Mouse (Mus musculus) stomach, embryonic 16.5 days (tissue): ENCODE results near the gene Hmgb2. TPM values are rescaled to one million over a fixed set of nuclear protein-coding genes. Genes with fewer than 3 reads are reported as not detected.

Experiments
- ATAC-seq: fragments of 200-750 bp; cut with Nextera tagmentation; 2 replicates; pipeline ENCODE4 v1.8.0; 2017; ENCODE audit warnings: moderate number of reproducible peaks, moderate TSS enrichment; ENCODE audit not compliant: insufficient read depth, low FRiP score
- H3K27ac ChIP-seq: fragments of 300-500 bp; sonication (generic); 2 replicates; pipeline ENCODE4 v1.5.1; 2014; ENCODE audit warnings: low read length
- H3K27me3 ChIP-seq: fragments of 300-500 bp; sonication (generic); 2 replicates; pipeline ENCODE4 v1.6.1; 2014; ENCODE audit warnings: low read length, control low read depth, mixed read lengths; ENCODE audit not compliant: control insufficient read depth, insufficient read depth
- H3K36me3 ChIP-seq: fragments of 300-500 bp; sonication (generic); 2 replicates; pipeline ENCODE4 v1.6.1; 2014; ENCODE audit warnings: low read length; ENCODE audit not compliant: control insufficient read depth, insufficient read depth
- H3K4me1 ChIP-seq: fragments of 300-500 bp; sonication (generic); 2 replicates; pipeline ENCODE4 v1.6.1; 2014; ENCODE audit warnings: low read length, control low read depth, mixed read lengths; ENCODE audit not compliant: control insufficient read depth, insufficient read depth
- H3K4me2 ChIP-seq: fragments of 300-500 bp; sonication (generic); 2 replicates; pipeline ENCODE4 v1.6.1; 2014; ENCODE audit warnings: low read depth, low read length, mixed read lengths
- H3K4me3 ChIP-seq: fragments of 300-500 bp; sonication (generic); replicated peaks from 2 replicates; pipeline ENCODE4 v1.5.1; 2014; ENCODE audit warnings: mild to moderate bottlenecking, low read length
- H3K9ac ChIP-seq: fragments of 300-500 bp; sonication (generic); 2 replicates; pipeline ENCODE4 v1.6.1; 2014; ENCODE audit warnings: low read length
- H3K9me3 ChIP-seq: fragments of 300-500 bp; sonication (generic); replicated peaks from 2 replicates; pipeline ENCODE4 v1.6.1; 2016; ENCODE audit warnings: low read length, control low read depth; ENCODE audit not compliant: control insufficient read depth
- WGBS: fragments of 180-500 bp; shearing (Covaris S2); extraction: QIAGEN DNeasy Blood & Tissue Kit; methylation state at CpG from one replicate; pipeline ENCODE4 v1.1.7; 2014; 5-methylcytosine and 5-hydroxymethylcytosine counted together
- polyA plus RNA-seq: library from polyadenylated mRNA; unstranded; fragments of >200 nt; fragmentation: Nextera tagmentation; extraction: Ambion mirVana; gene quantifications from 2 replicates; pipeline ENCODE4 v1.2.1, GENCODE M21; 2015

The Hmgb2 gene
- polyA plus RNA-seq, 1 experiment from 2014 or later, result 345 TPM

DNA sequence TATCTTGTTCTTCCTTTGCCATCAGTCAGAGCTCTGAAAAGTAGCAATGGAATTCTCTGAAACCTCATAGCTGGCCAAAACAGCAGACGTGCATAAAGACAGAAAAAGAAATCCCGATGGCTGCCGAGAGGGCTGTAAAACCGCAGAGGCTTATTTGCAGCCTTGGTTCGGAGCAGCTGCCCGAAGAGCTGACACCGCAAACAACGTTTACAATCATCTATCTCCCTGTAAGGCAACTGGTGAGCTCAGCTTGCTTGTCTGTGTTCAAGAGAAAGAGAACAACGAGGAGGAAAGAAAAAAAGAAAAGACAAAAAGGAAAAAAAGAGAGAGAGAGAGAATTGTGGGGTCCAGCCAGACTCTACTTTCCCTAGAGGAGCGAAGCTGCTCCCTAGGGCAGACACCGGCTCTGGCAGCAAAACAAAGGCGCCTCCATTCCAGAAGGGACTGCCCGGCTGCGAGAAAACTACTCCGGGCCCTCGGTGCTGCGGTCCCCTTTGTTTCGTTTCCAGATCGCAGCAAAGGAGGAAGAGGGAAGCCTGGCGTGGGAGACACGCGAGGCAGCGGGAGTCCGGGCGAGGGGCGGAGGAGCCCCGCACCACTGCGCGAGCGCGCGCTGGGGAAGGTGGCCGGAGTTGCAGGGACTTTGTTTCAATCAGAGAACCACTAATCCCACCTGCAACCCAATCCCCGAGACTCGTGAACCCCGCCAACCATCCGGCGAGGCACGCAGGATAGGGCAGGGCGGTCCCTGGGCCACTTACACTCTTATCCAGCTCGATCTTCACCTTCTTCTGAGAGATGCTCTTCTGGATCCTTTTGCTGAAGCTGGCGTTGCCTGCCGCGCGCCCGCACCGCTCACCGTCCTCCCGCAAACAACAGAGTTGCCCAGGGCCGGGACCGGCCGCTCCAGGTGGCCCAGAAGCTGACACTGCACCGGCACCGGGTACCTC lies 24.9 kb upstream of the Hmgb2 start:
- WGBS, result under 1% methylated on average over 54 of the region's 54 CpGs

DNA sequence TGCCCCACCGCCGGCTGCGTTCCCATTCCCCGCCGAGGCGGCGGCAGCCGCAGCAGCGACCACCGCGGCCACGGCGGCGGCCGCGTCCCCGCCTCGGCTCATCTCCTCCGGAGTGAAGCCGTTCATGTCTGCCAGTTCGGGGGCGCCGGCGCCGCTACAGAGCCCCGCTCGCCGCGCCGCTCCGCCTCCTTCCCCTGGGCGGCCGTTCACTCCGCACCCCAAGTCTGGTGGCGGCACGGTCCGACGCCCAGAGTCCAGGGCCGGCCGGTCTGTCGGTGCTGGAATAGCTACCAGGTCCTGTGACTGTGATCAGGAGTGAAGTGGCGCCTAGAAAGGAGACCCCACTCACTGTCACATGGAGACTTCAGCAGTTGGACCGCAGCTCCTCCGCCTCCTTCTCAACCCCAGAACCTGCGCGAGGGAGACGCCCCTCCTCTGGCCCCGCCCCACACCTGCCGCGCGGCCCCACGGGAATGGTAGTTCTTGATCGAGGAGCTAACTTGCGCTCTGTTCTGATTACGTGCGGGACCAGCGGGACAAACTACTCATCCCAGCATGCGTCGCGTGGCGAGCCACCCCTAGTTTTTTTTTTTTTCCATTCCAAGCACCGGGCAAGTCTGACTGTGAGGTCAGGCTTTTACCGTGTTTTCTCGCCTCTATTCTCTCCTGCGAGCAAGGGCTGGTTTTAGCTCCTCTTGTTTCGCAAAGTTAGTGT lies 24.1 kb upstream of the Hmgb2 start, which contains the start of gene Sap30:
Sap30 (minus strand) TSS at position 420 of the 715 bp plus-strand sequence.
- H3K9me3 ChIP-seq, result no peaks in the 10 kb centered on the region
- under 1% methylated on average over 66 of the region's 66 CpGs for WGBS
- H3K27me3 ChIP-seq, result no peaks in the 10 kb centered on the region
- peak within 1 kb of the TSS; percentile 94 for H3K4me2 ChIP-seq
- H3K27ac ChIP-seq, result peak within 1 kb of the TSS; percentile 96
- peak within 1 kb of the TSS; percentile 85 for H3K9ac ChIP-seq
- peak within 1 kb of the TSS; percentile 89 for H3K4me3 ChIP-seq
- peaks cover 12% of the 10 kb centered on the region for H3K4me1 ChIP-seq
- peaks cover 3% of the 10 kb centered on the region for H3K36me3 ChIP-seq
- ATAC-seq, result peak; percentile 96

More for the DNA sequence above, 24.9 kb upstream of the Hmgb2 start:
- Histone ChIP-seq H3K4me2 (peak overlapping the region; percentile 94), H3K27ac (peak overlapping the region; percentile 96), H3K36me3 (peaks cover 9% of the 10 kb centered on the region; the same call in 1 of the 2 replicates), H3K9ac (peak overlapping the region; percentile 85), H3K4me3 (peak overlapping the region; percentile 89), H3K27me3 (no peaks in the 10 kb centered on the region), H3K9me3 (no peaks in the 10 kb centered on the region), H3K4me1 (peaks cover 12% of the 10 kb centered on the region)
- ATAC-seq, result peak; percentile 34

DNA sequence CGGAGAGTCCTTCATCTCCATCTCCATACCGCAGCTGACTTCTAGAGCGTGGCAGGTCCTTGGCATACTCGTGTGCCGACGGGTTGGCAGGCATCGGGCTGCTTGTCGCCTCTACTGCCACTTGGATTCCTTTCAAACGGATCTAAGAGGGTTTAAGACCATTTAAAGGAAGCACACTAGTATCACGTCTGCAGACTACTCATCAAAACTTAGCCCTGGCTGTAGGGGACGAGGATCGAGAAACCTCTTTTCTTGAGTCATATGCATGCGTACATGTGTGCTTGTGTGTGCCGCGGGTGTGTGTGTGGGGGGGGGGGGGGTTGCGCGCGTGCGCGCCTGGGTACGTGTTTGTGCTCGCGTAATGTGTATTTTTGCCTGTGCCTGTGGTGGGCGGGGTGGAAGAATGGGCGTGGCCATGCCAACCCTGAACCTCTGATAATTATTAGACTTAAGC lies 23.4 kb upstream of the Hmgb2 start:
- H3K9me3 ChIP-seq, result no peaks in the 10 kb centered on the region
- no peaks in the 10 kb centered on the region; the same call in 1 of the 2 replicates for H3K36me3 ChIP-seq
- peaks cover 12% of the 10 kb centered on the region for H3K4me1 ChIP-seq
- WGBS, result under 1% methylated on average over 25 of the region's 25 CpGs
- H3K27me3 ChIP-seq, result no peaks in the 10 kb centered on the region
- peak overlapping the region; percentile 96 for H3K27ac ChIP-seq
- H3K4me3 ChIP-seq, result peak overlapping the region; percentile 89
- ATAC-seq, result peak; percentile 62
- H3K9ac ChIP-seq, result peak overlapping the region; percentile 84
- H3K4me2 ChIP-seq, result peak overlapping the region; percentile 94

DNA sequence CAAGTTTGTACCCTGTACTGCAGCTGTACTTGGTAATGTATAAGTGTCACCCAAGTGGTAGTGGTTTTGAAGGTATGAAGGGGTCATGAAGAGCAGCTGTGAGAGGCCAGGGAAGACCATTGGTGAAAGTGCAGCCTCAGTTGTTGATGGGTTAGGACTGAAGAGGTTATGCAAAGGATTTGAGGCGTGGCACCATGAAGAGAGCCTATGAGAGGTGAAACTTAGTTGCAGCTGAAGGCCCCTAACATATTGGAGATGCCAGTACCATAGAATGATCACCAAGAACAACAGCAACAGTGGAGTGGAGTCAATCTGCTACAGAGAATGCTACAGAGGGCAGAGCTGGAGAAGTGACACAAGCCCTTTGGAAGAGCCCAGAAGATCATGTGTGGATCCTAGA lies 22.3 kb upstream of the Hmgb2 start:
- no peaks in the 10 kb centered on the region for H3K27me3 ChIP-seq
- no peaks in the 10 kb centered on the region; the same call in 1 of the 2 replicates for H3K36me3 ChIP-seq
- WGBS, result 94% methylated on average over 1 of the region's 1 CpGs
- peaks cover 12% of the 10 kb centered on the region for H3K4me1 ChIP-seq
- no peak for ATAC-seq
- no peak overlapping the region for H3K4me3 ChIP-seq
- no peaks in the 10 kb centered on the region for H3K9me3 ChIP-seq
- H3K4me2 ChIP-seq, result no peak overlapping the region
- H3K27ac ChIP-seq, result peak overlapping the region; percentile 60; the same call in 1 of the 2 replicates
- H3K9ac ChIP-seq, result no peak overlapping the region

DNA sequence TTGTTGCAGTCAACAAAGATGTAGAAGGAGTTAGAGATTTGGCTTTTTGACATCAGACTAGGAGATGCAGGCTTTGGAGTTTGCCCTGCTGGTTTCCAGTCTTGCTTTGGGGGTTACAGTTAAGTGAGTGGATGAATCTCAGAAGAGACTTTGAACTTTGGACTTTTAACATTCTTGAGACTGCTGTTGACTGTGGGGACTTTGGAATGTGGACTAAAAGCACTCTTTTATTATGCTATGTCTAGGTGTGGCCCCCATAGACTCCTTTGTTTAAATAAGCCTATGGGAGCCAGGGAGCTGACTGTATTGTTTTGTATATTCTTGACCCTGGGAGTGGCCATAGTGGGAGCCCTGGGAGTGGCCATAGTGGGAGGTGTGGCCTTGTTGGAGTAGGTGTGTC lies 21.8 kb upstream of the Hmgb2 start:
- Histone ChIP-seq H3K4me2 (no peak overlapping the region), H3K9ac (no peak overlapping the region), H3K9me3 (no peaks in the 10 kb centered on the region), H3K4me1 (peaks cover 12% of the 10 kb centered on the region), H3K36me3 (no peaks in the 10 kb centered on the region; the same call in 1 of the 2 replicates), H3K27me3 (no peaks in the 10 kb centered on the region), H3K27ac (peak overlapping the region; percentile 60; the same call in 1 of the 2 replicates), H3K4me3 (no peak overlapping the region)
- ATAC-seq, result peak; percentile 26; the same call in 1 of the 2 replicates

DNA sequence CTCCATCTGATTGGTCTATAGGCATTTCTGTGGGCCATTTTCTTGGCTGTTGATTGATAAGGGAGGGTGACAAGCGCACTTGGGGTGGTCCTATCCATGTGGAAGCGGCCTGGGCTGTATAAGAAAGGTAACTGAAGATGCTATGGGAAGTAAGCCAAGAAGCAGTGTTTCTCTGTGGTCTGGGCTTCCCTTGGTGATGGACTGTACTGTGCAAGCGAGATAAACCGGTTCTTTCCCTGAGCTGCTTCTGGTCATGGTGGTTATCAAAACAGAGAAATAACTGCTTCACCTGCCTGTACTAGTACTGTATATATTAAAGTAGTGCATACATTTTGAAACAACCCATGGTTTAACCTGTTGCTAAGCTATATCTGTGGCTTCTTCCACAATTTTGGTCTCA lies 19.8 kb upstream of the Hmgb2 start:
- Histone ChIP-seq H3K9ac (no peak overlapping the region), H3K9me3 (no peaks in the 10 kb centered on the region), H3K36me3 (no peaks in the 10 kb centered on the region; the same call in 1 of the 2 replicates), H3K27ac (no peak overlapping the region), H3K4me3 (no peak overlapping the region), H3K27me3 (no peaks in the 10 kb centered on the region), H3K4me2 (no peak overlapping the region), H3K4me1 (peaks cover 6% of the 10 kb centered on the region; the same call in 1 of the 2 replicates)
- no peak for ATAC-seq
- 88% methylated on average over 4 of the region's 4 CpGs for WGBS

DNA sequence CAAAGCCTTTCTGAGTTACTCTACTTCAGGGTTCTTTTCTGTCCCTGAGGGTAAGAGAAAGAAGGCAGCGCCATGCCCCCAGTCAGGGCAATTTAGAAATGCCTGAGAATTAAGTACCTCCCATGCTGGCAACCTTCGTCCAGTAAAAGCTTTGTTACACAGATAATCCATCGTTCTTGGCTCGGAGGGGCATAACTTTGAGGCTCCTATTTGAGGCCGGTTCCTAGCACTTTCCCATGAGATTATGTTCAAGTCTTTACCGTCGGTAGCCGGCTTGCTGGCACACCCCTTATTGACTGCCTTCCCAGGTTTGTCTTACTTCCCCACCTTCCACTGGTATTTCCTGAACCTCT lies 13.2 kb upstream of the Hmgb2 start:
- H3K9ac ChIP-seq, result no peak overlapping the region
- H3K27me3 ChIP-seq, result no peaks in the 10 kb centered on the region
- ATAC-seq, result no peak
- WGBS, result 38% methylated on average over 8 of the region's 8 CpGs
- 0 out of 2 replicates have a peak, but pooled peaks cover 5% of the 10 kb centered on the region for H3K4me1 ChIP-seq
- no peak overlapping the region for H3K4me3 ChIP-seq
- H3K9me3 ChIP-seq, result no peaks in the 10 kb centered on the region
- H3K27ac ChIP-seq, result peak overlapping the region; percentile 62
- H3K4me2 ChIP-seq, result peak overlapping the region; percentile 37
- H3K36me3 ChIP-seq, result no peaks in the 10 kb centered on the region

DNA sequence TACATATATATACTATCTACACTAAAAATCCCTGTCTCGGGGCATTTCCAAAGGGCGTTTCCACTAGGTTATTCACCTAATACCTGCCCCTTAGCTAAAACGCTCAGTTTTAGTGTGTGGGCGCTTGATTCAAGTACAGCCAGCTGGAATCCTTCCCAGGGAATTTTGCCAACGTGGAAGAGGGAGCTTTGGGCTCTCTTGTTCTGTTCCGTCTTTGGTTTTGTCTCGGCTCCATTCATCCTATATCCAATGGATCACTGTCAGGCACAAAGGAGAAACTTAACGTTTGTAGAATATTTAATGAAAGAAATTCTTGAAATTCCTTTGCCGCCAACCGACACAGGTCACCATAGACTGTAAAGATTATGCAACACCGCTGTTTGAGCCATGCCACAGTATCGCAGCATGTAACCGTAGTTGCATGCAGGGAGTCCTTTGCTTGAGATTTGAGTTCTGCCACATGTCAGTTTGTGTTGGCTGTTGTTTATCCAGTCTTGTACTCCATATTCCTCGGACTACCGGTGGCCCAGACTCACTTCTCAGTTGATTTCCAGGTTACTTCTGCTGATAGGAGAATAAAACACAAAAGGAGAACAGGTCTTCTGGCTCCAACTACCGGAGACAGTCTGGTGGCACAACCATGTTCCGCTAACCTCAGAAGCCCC lies 12.7 kb upstream of the Hmgb2 start:
- no peaks in the 10 kb centered on the region for H3K36me3 ChIP-seq
- H3K27me3 ChIP-seq, result no peaks in the 10 kb centered on the region
- H3K9me3 ChIP-seq, result no peaks in the 10 kb centered on the region
- peak overlapping the region; percentile 62 for H3K27ac ChIP-seq
- H3K4me1 ChIP-seq, result 0 out of 2 replicates have a peak, but pooled peaks cover 5% of the 10 kb centered on the region
- no peak overlapping the region for H3K9ac ChIP-seq
- 33% methylated on average over 17 of the region's 17 CpGs for WGBS
- peak overlapping the region; percentile 37 for H3K4me2 ChIP-seq
- peak; percentile 54; the same call in 1 of the 2 replicates for ATAC-seq
- 0 out of 2 replicates have a peak overlapping the region, but pooled peaks have one; percentile 7 for H3K4me3 ChIP-seq
